Mouse (Mus musculus) embryonic fibroblast, embryonic 13.5 days (primary cell): ENCODE results near the gene Kat2a.

Source experiments
- CTCF ChIP-seq: IDR thresholded peaks from 2 replicates; pipeline ENCODE4 v1.5.1; 2011; ENCODE audit warnings: mild to moderate bottlenecking, control low read depth, low read length, moderate library complexity, borderline replicate concordance; ENCODE audit not compliant: insufficient read depth
- POLR2A ChIP-seq: IDR thresholded peaks from 2 replicates; pipeline ENCODE4 v1.6.1; 2011; ENCODE audit warnings: low read depth, mild to moderate bottlenecking, control low read depth, low read length, moderate library complexity

DNA sequence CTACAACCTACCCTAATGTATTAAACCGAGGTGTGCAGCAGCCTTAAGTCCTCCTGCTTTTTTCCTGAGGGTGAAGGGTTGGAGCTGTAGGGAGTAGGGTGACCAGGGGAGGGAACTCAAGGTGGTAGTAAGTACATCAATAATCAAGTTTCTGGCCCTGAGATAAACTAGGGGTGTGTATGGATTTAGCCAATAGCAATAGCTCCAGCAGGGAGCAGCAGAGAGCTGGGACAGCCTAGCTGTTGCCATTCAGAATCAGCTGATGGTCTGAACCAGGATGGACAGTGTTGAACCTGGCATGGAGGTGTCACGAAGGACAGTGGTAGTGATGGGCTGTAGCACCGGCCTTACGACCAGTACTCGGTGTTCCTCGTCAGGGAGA lies 2.3 kb upstream of the Kat2a start:
- TF ChIP-seq POLR2A (no peak), CTCF (peak; percentile 76; the same call in 1 of the 2 replicates)
